Mouse (Mus musculus): ENCODE measurements around the gene Ror1. TPM values are rescaled to one million over a fixed set of nuclear protein-coding genes. Genes with fewer than 3 reads are reported as not detected.

Ror1 gene
- polyA plus RNA-seq, 1 experiment from 2014 or later, result 0.29 TPM

GRCm38 (mm10) chr4:100065686-100066085 lies 29.9 kb upstream of the Ror1 start:
- Histone ChIP-seq H3K4me1 (replicated peaks) (no peaks in the 10 kb centered on the region), H3K4me2 (no peak overlapping the region), H3K4me3 (replicated peaks) (no peak overlapping the region), H3K27ac (replicated peaks) (no peak overlapping the region), H3K9ac (no peak overlapping the region), H3K9me3 (replicated peaks) (no peaks in the 10 kb centered on the region), H3K36me3 (replicated peaks) (no peaks in the 10 kb centered on the region), H3K27me3 (no peaks in the 10 kb centered on the region)
- ATAC-seq (ENCODE audit: insufficient read depth), result no peak
- WGBS (ENCODE audit: insufficient replicate concordance), result 62% methylated on average over 2 of the region's 2 CpGs

DNA sequence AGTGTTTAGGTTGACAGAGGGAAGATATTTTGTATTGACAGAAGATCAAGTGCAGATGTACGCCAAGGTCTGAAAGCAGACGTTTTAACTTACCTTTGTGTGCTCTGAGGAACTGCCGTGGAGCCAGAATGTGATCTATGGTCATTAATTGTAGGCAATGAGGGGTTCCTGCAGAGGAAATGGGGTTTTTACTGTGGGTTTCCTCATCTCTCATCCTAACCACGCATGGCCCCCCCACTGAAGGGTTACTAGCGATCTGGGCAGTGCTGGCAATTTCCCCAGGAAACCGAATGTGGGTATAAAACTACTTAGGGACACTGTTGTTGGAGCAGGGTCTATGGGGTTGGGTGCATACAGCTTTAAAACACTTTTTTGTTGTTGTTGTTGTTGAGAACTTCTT lies 25.5 kb upstream of the Ror1 start:
- Histone ChIP-seq H3K9ac (no peak overlapping the region), H3K27me3 (no peaks in the 10 kb centered on the region), H3K4me3 (replicated peaks) (no peak overlapping the region), H3K36me3 (replicated peaks) (no peaks in the 10 kb centered on the region), H3K4me2 (no peak overlapping the region), H3K9me3 (replicated peaks) (no peaks in the 10 kb centered on the region), H3K27ac (replicated peaks) (no peak overlapping the region), H3K4me1 (replicated peaks) (no peaks in the 10 kb centered on the region)
- no peak for ATAC-seq (ENCODE audit: insufficient read depth)
- WGBS (ENCODE audit: insufficient replicate concordance), result 18% methylated on average over 6 of the region's 6 CpGs

DNA sequence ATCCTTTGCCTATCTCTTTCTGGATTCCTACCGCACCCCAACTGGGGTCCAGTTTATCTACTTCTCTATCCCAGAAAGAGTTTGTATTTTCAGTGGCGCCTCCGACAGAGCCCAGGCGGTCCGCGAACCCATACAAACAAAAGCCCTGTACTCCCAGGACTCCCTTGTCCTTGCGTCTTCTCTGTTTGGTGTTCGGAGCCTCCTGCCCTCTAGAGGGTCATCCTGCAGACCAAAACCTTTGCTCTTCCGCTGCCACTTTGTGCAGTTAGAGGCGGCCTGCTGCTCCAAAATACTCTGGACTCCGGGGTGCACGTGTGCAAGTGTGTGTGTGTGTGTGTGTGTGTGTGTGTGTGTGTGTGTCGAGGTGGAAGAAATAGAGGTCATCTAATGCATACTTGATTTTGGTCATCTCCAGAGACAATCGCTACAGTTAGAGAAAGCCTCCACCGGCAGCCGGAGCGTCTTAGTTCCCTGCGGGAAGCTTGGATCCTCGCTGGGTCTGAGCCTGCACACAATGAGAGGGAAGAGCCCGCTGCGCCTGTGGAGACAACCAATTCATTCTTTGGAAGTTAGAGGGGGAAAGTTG lies 1.1 kb downstream of the Ror1 start:
- peak overlapping the region; percentile 67 for H3K4me2 ChIP-seq
- H3K4me1 ChIP-seq (replicated peaks), result no peaks in the 10 kb centered on the region
- H3K36me3 ChIP-seq (replicated peaks), result no peaks in the 10 kb centered on the region
- peaks cover 52% of the 10 kb centered on the region for H3K27me3 ChIP-seq
- H3K27ac ChIP-seq (replicated peaks), result no peak overlapping the region
- 9% methylated on average over 21 of the region's 21 CpGs for WGBS (ENCODE audit: insufficient replicate concordance)
- ATAC-seq (ENCODE audit: insufficient read depth), result no peak
- no peak overlapping the region; the same call in 1 of the 2 replicates for H3K9ac ChIP-seq
- H3K4me3 ChIP-seq (replicated peaks), result peak overlapping the region; percentile 53
- no peaks in the 10 kb centered on the region for H3K9me3 ChIP-seq (replicated peaks)

- Histone ChIP-seq H3K4me2 (no peak overlapping the region), H3K36me3 (replicated peaks) (no peaks in the 10 kb centered on the region), H3K4me3 (replicated peaks) (no peak overlapping the region), H3K27me3 (peaks cover 52% of the 10 kb centered on the region), H3K9me3 (replicated peaks) (no peaks in the 10 kb centered on the region), H3K27ac (replicated peaks) (no peak overlapping the region), H3K4me1 (replicated peaks) (no peaks in the 10 kb centered on the region), H3K9ac (no peak overlapping the region)
- no peak for ATAC-seq (ENCODE audit: insufficient read depth)
- 23% methylated on average over 10 of the region's 10 CpGs for WGBS (ENCODE audit: insufficient replicate concordance)
Observed at GRCm38 (mm10) chr4:100097364-100097979, 1.9 kb downstream of the Ror1 start.

DNA sequence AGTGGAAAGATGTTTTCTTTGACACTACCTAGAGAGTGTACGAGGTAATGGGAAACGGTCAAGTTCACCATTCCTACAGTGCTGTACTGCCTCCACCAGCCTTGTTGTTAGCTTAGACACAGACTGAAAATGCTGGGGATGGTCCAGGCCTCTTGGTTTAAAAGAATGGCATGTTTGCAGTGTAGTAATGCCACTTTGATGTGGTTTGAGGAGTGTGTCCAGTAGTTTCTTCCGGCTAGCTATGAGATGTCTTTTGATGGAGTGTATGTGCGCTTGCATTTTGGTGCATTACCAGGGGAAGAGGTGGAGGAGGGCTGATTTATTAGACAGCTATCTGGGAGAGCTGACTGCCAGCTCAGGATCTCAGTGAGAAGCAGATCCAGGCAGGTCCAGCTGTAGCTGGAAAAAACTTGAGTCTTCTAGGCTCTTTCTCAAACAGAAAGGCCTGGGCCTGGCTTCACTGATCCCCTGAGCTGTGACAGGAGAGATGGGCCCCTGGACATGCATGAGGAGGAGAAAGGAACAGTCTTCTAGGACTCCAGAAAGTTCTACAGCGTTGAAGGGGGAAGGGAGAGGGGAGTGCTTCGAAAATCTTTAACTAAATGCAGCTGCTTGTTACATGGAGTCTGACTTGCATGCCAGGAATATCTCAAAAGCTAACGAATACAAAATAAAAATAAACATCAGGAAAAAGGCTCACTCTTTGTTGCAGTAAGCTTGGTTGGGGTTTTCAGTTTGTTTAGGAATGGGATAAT lies 5.7 kb downstream of the Ror1 start:
- 54% methylated on average over 7 of the region's 7 CpGs for WGBS (ENCODE audit: insufficient replicate concordance)
- Histone ChIP-seq H3K9me3 (replicated peaks) (no peaks in the 10 kb centered on the region), H3K4me1 (replicated peaks) (no peaks in the 10 kb centered on the region), H3K36me3 (replicated peaks) (no peaks in the 10 kb centered on the region), H3K4me2 (no peak overlapping the region), H3K27ac (replicated peaks) (no peak overlapping the region), H3K27me3 (peaks cover 26% of the 10 kb centered on the region), H3K4me3 (replicated peaks) (no peak overlapping the region), H3K9ac (no peak overlapping the region)
- ATAC-seq (ENCODE audit: insufficient read depth), result no peak

DNA sequence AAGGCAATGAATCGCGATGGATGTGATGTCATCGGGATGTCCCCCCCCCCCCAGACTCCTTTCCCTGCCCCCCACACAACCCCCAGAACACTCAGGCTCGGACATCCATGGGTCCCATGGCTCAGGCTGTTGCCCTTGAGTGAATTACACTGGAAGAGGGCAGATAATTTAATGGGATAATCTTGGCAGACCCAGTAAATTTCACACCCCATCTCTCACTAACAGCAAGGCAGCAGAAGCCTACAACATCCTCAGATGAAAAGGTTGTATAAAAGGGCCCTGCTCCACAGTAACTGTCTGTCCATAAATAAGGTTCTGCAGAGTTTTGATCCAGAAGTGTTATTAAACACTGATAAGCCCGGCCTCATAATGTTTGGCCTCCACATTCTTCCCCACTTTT lies 6.3 kb downstream of the Ror1 start:
- Histone ChIP-seq H3K4me3 (replicated peaks) (no peak overlapping the region), H3K27ac (replicated peaks) (no peak overlapping the region), H3K4me1 (replicated peaks) (no peaks in the 10 kb centered on the region), H3K4me2 (no peak overlapping the region), H3K36me3 (replicated peaks) (no peaks in the 10 kb centered on the region), H3K9me3 (replicated peaks) (no peaks in the 10 kb centered on the region), H3K27me3 (peaks cover 20% of the 10 kb centered on the region), H3K9ac (no peak overlapping the region)
- 56% methylated on average over 5 of the region's 5 CpGs for WGBS (ENCODE audit: insufficient replicate concordance)
- no peak for ATAC-seq (ENCODE audit: insufficient read depth)

- ATAC-seq (ENCODE audit: insufficient read depth), result no peak
- no peaks in the 10 kb centered on the region for H3K36me3 ChIP-seq (replicated peaks)
Observed at GRCm38 (mm10) chr4:100104241-100104640, 8.7 kb downstream of the Ror1 start.

GRCm38 (mm10) chr4:100107593-100107992 lies 12.0 kb downstream of the Ror1 start:
- H3K36me3 ChIP-seq (replicated peaks), result no peaks in the 10 kb centered on the region
- no peak overlapping the region for H3K27ac ChIP-seq (replicated peaks)
- 58% methylated on average over 9 of the region's 9 CpGs for WGBS (ENCODE audit: insufficient replicate concordance)
- H3K27me3 ChIP-seq, result no peaks in the 10 kb centered on the region
- H3K9me3 ChIP-seq (replicated peaks), result no peaks in the 10 kb centered on the region
- H3K9ac ChIP-seq, result no peak overlapping the region
- no peaks in the 10 kb centered on the region for H3K4me1 ChIP-seq (replicated peaks)
- no peak for ATAC-seq (ENCODE audit: insufficient read depth)
- no peak overlapping the region for H3K4me3 ChIP-seq (replicated peaks)
- H3K4me2 ChIP-seq, result no peak overlapping the region

More at GRCm38 (mm10) chr4:100104241-100104640, 8.7 kb downstream of the Ror1 start:
- no peak overlapping the region for H3K4me2 ChIP-seq
- no peaks in the 10 kb centered on the region for H3K9me3 ChIP-seq (replicated peaks)
- no peak overlapping the region for H3K9ac ChIP-seq
- H3K27ac ChIP-seq (replicated peaks), result no peak overlapping the region
- no peaks in the 10 kb centered on the region for H3K4me1 ChIP-seq (replicated peaks)
- 71% methylated on average over 1 of the region's 1 CpGs for WGBS (ENCODE audit: insufficient replicate concordance)
- H3K27me3 ChIP-seq, result no peaks in the 10 kb centered on the region
- H3K4me3 ChIP-seq (replicated peaks), result no peak overlapping the region

DNA sequence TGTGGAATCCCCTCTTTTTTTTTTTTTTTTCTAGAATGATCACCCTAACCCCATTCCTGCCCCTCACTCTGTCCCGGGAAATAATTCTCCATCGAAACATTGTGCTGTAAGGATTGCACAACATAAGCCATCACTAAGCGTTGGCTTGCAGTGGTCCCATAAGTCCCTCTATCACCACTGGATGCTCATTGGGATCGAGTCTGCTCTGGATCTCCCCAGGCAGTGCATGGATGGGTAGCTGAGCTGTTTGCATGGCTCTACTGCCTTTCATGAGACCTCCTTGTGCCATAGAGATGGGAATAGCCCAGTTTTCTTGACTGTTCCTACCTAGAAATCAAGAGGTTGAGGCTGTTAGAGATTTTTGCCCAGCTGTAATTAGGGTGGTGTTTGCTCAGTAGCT lies 13.0 kb downstream of the Ror1 start:
- Histone ChIP-seq H3K4me1 (replicated peaks) (no peaks in the 10 kb centered on the region), H3K9me3 (replicated peaks) (no peaks in the 10 kb centered on the region), H3K27ac (replicated peaks) (no peak overlapping the region), H3K27me3 (no peaks in the 10 kb centered on the region), H3K9ac (no peak overlapping the region), H3K4me3 (replicated peaks) (no peak overlapping the region), H3K4me2 (no peak overlapping the region), H3K36me3 (replicated peaks) (no peaks in the 10 kb centered on the region)
- 63% methylated on average over 4 of the region's 4 CpGs for WGBS (ENCODE audit: insufficient replicate concordance)
- ATAC-seq (ENCODE audit: insufficient read depth), result no peak

DNA sequence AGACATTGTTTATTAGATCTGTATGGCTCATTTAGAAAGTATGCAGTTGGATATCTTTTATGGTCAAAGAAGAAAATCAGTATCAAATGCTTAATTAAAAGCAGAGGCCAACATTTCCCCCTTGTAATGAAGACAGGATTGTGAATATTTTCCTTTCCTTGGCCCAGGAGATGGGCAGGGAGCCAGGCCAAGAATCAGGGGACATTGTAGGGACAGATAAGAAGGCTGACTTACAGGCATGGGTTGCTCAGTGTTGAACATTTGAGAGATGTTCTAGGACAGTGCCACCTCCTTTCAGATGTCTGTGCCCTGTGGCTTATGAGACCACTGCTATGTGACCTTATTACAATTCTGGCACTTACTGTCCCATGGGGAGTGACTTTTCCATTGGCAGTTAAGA lies 18.6 kb downstream of the Ror1 start:
- no peak overlapping the region for H3K27ac ChIP-seq (replicated peaks)
- no peak overlapping the region for H3K4me3 ChIP-seq (replicated peaks)
- no peaks in the 10 kb centered on the region for H3K27me3 ChIP-seq
- H3K9me3 ChIP-seq (replicated peaks), result no peaks in the 10 kb centered on the region
- no peaks in the 10 kb centered on the region for H3K4me1 ChIP-seq (replicated peaks)
- no peaks in the 10 kb centered on the region for H3K36me3 ChIP-seq (replicated peaks)
- no peak overlapping the region for H3K4me2 ChIP-seq
- no peak for ATAC-seq (ENCODE audit: insufficient read depth)
- H3K9ac ChIP-seq, result no peak overlapping the region

DNA sequence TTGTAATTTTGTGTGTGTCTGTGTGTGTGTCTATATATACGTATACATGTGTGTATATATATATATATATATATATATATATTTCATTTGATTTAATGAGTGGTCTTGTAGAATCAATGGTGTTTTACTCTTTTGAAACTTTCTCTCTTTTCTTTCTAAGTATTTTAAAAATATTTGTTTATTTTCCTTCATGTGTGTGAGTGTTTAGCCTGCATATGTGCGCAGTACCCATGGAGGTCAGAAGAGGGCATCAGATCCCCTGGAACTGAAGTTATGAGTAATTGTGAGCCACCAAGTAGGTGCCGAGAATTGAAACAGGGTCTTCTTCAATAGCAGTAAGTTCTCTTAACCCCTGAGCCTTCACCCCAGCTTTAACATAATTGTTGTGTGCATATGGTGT lies 20.8 kb downstream of the Ror1 start:
- Histone ChIP-seq H3K4me3 (replicated peaks) (no peak overlapping the region), H3K27ac (replicated peaks) (no peak overlapping the region), H3K4me2 (no peak overlapping the region), H3K4me1 (replicated peaks) (no peaks in the 10 kb centered on the region), H3K36me3 (replicated peaks) (no peaks in the 10 kb centered on the region), H3K9me3 (replicated peaks) (no peaks in the 10 kb centered on the region), H3K9ac (no peak overlapping the region), H3K27me3 (no peaks in the 10 kb centered on the region)
- WGBS (ENCODE audit: insufficient replicate concordance), result 69% methylated on average over 3 of the region's 3 CpGs
- ATAC-seq (ENCODE audit: insufficient read depth), result no peak

Data from liver, embryonic 15.5 days (tissue).